Mouse (Mus musculus) T-helper 17 cell (primary cell): ENCODE measurements at regions not wholly inside any gene's neighbourhood (a gene's known extent, or its start where the extent isn't known, plus 50 kb on each side); places are given as distances from the start of the nearest gene placed in this dataset.
"Not testable (repeated sequence)": the region's sequence is repeated elsewhere in the genome, so short reads cannot be mapped to it uniquely, and the experiment has no call there.

Source experiments
- in situ Hi-C, 2 experiments: fragments of 300-600 bp; cut with MboI, MseI; formaldehyde crosslinking; loops; 1 replicate in 1 of 2; 2 replicates in 1 of 2; pipeline ENCODE4 v1.15.1; 2025; ENCODE audit warnings: high pct_unique_total_duplicates in 2 of 2

GRCm38 (mm10) chr11:12589757-12590373, 125.1 kb upstream of the Cobl start:
- in situ Hi-C loops, result no loop called here

GRCm38 (mm10) chr11:12584851-12585680, 120.3 kb upstream of the Cobl start:
- in situ Hi-C loops, result not testable (repeated sequence)

GRCm38 (mm10) chr11:12578999-12579576, 114.3 kb upstream of the Cobl start:
- in situ Hi-C loops, result no loop called here

GRCm38 (mm10) chr11:12559663-12560062, 94.9 kb upstream of the Cobl start:
- in situ Hi-C loops, result loop anchor here (5.0 to 10.0 kb wide), 3 partner anchors 265 to 745 kb away; no protein-coding TSS in a partner anchor

- in situ Hi-C loops, result loop anchor here (5.0 to 10.0 kb wide), 3 partner anchors 264 to 744 kb away; no protein-coding TSS in a partner anchor
Observed at GRCm38 (mm10) chr11:12558995-12559633, 94.4 kb upstream of the Cobl start.

GRCm38 (mm10) chr11:12558176-12558575, 93.4 kb upstream of the Cobl start:
- in situ Hi-C loops, result loop anchor here (5.0 to 10.0 kb wide), 3 partner anchors 263 to 743 kb away; no protein-coding TSS in a partner anchor

GRCm38 (mm10) chr11:12545771-12546170, 81.0 kb upstream of the Cobl start:
- in situ Hi-C loops, result no loop called here

GRCm38 (mm10) chr11:12543042-12543441, 78.3 kb upstream of the Cobl start:
- in situ Hi-C loops, result no loop called here

- in situ Hi-C loops, result no loop called here
Observed at GRCm38 (mm10) chr11:12540333-12540870, 75.6 kb upstream of the Cobl start.

- in situ Hi-C loops, result no loop called here
Observed at GRCm38 (mm10) chr11:12535063-12535462, 70.3 kb upstream of the Cobl start.

GRCm38 (mm10) chr11:12532288-12532687, 67.5 kb upstream of the Cobl start:
- in situ Hi-C loops, result no loop called here

- in situ Hi-C loops, result not testable (repeated sequence)
Observed at GRCm38 (mm10) chr11:12522063-12522462, 57.3 kb upstream of the Cobl start.

- in situ Hi-C loops, result no loop called here
Observed at GRCm38 (mm10) chr11:12521286-12521685, 56.5 kb upstream of the Cobl start.

GRCm38 (mm10) chr11:12516374-12516773, 51.6 kb upstream of the Cobl start:
- in situ Hi-C loops, result no loop called here
